Comparison of ENCODE assay signal across 7 mouse cellular contexts in the genomic region with DNA sequence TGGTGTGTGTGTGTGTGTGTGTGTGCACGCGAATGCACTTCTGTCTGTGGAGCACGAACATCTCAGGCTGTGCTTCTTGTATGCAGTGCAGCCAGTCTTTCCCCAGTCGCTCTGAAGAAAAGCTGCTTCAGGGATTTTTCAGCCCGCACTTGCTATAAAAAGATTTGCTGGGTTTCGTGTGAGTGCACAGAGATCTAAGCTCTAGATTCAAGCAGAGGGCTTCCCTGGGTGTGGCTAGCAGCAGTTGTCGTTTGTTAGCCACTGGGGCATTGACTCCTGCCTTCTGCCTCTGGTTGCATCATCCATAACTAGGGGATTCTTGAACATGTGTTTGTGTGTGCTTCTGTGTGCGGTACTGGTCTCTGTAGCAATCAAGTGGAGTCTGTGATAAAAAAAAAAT.
DNase-seq lines count a peak whose midpoint lies in the region; ATAC-seq and TF ChIP-seq lines count a peak whose summit lies in the region.

No protein-coding gene starts in this region.

- ATAC-seq in lung, embryonic 14.5 days (ENCODE audit: insufficient read depth) = no peak
- no peak for ATAC-seq in embryonic facial prominence, embryonic 15.5 days (ENCODE audit: insufficient number of reproducible peaks, low FRiP score, low TSS enrichment, low read depth)
- no peak for ATAC-seq in intestine, embryonic 14.5 days (replicated peaks; ENCODE audit: low FRiP score, low TSS enrichment, low read depth)
- no peak for ATAC-seq in stomach, embryonic 14.5 days (ENCODE audit: insufficient number of reproducible peaks, insufficient read depth, low FRiP score, low read depth)
- no peak for ATAC-seq in cerebellum, adult (ENCODE audit: insufficient number of reproducible peaks, low FRiP score, low TSS enrichment)

- no peak overlapping the region for H3K27ac ChIP-seq in lung, embryonic 14.5 days (ENCODE audit: low read depth)
- peak overlapping the region; percentile 25; the same call in 1 of the 2 replicates for H3K27ac ChIP-seq in embryonic facial prominence, embryonic 15.5 days (replicated peaks)
- no peak overlapping the region for H3K27ac ChIP-seq in intestine, embryonic 14.5 days (ENCODE audit: low read depth)
- H3K27ac ChIP-seq in stomach, embryonic 14.5 days (ENCODE audit: low read length) = no peak overlapping the region

- TF ChIP-seq CTCF in lung, embryonic 14.5 days (IDR thresholded peaks at IDR 0.05; ENCODE audit: low read depth) = no peak

- H3K4me1 ChIP-seq in lung, embryonic 14.5 days (ENCODE audit: insufficient read depth) = peaks cover 17% of the 10 kb centered on the region
- peaks cover 73% of the 10 kb centered on the region for H3K4me1 ChIP-seq in embryonic facial prominence, embryonic 15.5 days
- H3K4me1 ChIP-seq in intestine, embryonic 14.5 days (replicated peaks; ENCODE audit: control insufficient read depth, insufficient read depth, low read length) = peaks cover 12% of the 10 kb centered on the region
- H3K4me1 ChIP-seq in stomach, embryonic 14.5 days (ENCODE audit: control insufficient read depth, insufficient read depth, low read length) = peaks cover 21% of the 10 kb centered on the region

- DNase-seq in lung, embryonic 14.5 days = no peak
- no peak for DNase-seq in lung, postnatal 25 days (ENCODE audit: low spot score)
- no peak for DNase-seq in intestine, embryonic 14.5 days (ENCODE audit: low spot score)
- DNase-seq in c-Kit-positive CD71-positive TER-119-positive erythroid progenitor cells, embryonic 14.5 days (ENCODE audit: low spot score) = no peak

- no peak overlapping the region for H3K4me3 ChIP-seq in lung, embryonic 14.5 days (ENCODE audit: low read depth, low read length)
- H3K4me3 ChIP-seq in embryonic facial prominence, embryonic 15.5 days (replicated peaks) = no peak overlapping the region
- no peak overlapping the region for H3K4me3 ChIP-seq in intestine, embryonic 14.5 days (ENCODE audit: low read depth, low read length)
- H3K4me3 ChIP-seq in stomach, embryonic 14.5 days (ENCODE audit: low read depth, low read length) = no peak overlapping the region

- whole genome bisulfite sequencing in lung, embryonic 14.5 days = 35% methylated on average over 8 of the region's 8 CpGs
- WGBS in embryonic facial prominence, embryonic 15.5 days = 51% methylated on average over 8 of the region's 8 CpGs
- 54% methylated on average over 8 of the region's 8 CpGs for WGBS in intestine, embryonic 14.5 days
- WGBS in stomach, embryonic 14.5 days = 36% methylated on average over 8 of the region's 8 CpGs

- H3K4me2 ChIP-seq in lung, embryonic 14.5 days = peak overlapping the region; percentile 50
- H3K4me2 ChIP-seq in embryonic facial prominence, embryonic 15.5 days (replicated peaks) = peak overlapping the region; percentile 25; the same call in 1 of the 2 replicates
- peak overlapping the region; percentile 7; the same call in 1 of the 2 replicates for H3K4me2 ChIP-seq in intestine, embryonic 14.5 days (ENCODE audit: low read length)
- H3K4me2 ChIP-seq in stomach, embryonic 14.5 days (replicated peaks; ENCODE audit: low read depth, low read length) = peak overlapping the region; percentile 26; the same call in 1 of the 2 replicates

- H3K27me3 ChIP-seq in lung, embryonic 14.5 days (ENCODE audit: insufficient read depth, low read length) = no peaks in the 10 kb centered on the region
- H3K27me3 ChIP-seq in embryonic facial prominence, embryonic 15.5 days = no peaks in the 10 kb centered on the region
- no peaks in the 10 kb centered on the region for H3K27me3 ChIP-seq in intestine, embryonic 14.5 days (replicated peaks; ENCODE audit: control insufficient read depth, insufficient read depth, low read length)
- no peaks in the 10 kb centered on the region for H3K27me3 ChIP-seq in stomach, embryonic 14.5 days (ENCODE audit: control insufficient read depth, insufficient read depth, low read length)

- H3K9ac ChIP-seq in lung, embryonic 14.5 days = peak overlapping the region; percentile 24; the same call in 1 of the 2 replicates
- H3K9ac ChIP-seq in embryonic facial prominence, embryonic 15.5 days = no peak overlapping the region
- H3K9ac ChIP-seq in intestine, embryonic 14.5 days (ENCODE audit: low read length) = no peak overlapping the region
- H3K9ac ChIP-seq in stomach, embryonic 14.5 days (replicated peaks; ENCODE audit: low read depth, low read length) = no peak overlapping the region

- no peaks in the 10 kb centered on the region for H3K36me3 ChIP-seq in lung, embryonic 14.5 days (ENCODE audit: insufficient read depth)
- no peaks in the 10 kb centered on the region for H3K36me3 ChIP-seq in embryonic facial prominence, embryonic 15.5 days
- H3K36me3 ChIP-seq in intestine, embryonic 14.5 days (ENCODE audit: control insufficient read depth, insufficient read depth, low read length) = no peaks in the 10 kb centered on the region
- no peaks in the 10 kb centered on the region for H3K36me3 ChIP-seq in stomach, embryonic 14.5 days (ENCODE audit: control insufficient read depth, insufficient read depth, low read length)

- no peaks in the 10 kb centered on the region for H3K9me3 ChIP-seq in lung, embryonic 14.5 days (ENCODE audit: low read depth, low read length)
- H3K9me3 ChIP-seq in embryonic facial prominence, embryonic 15.5 days (replicated peaks) = no peaks in the 10 kb centered on the region
- no peaks in the 10 kb centered on the region for H3K9me3 ChIP-seq in intestine, embryonic 14.5 days (ENCODE audit: control insufficient read depth, low read length)
- H3K9me3 ChIP-seq in stomach, embryonic 14.5 days (ENCODE audit: control insufficient read depth, low read depth, low read length) = no peaks in the 10 kb centered on the region
